Mouse (Mus musculus) brain, embryonic 14.5 days (tissue): Measurements from ENCODE around the gene Rcc2.

Source experiments
- CTCF ChIP-seq: fragments of 200-500 bp; IDR thresholded peaks from 2 replicates; pipeline ENCODE4 v1.5.1; 2012; ENCODE audit warnings: inconsistent platforms, mild to moderate bottlenecking, moderate library complexity, borderline replicate concordance; ENCODE audit not compliant: insufficient read depth, insufficient read length; ENCODE audit errors: extremely low read depth
- POLR2A ChIP-seq: fragments of 200-500 bp; IDR thresholded peaks from 2 replicates; pipeline ENCODE4 v1.6.1; 2012; ENCODE audit warnings: mild to moderate bottlenecking, inconsistent platforms, borderline replicate concordance; ENCODE audit not compliant: poor library complexity, insufficient read depth, insufficient read length, severe bottlenecking; ENCODE audit errors: extremely low read depth

DNA sequence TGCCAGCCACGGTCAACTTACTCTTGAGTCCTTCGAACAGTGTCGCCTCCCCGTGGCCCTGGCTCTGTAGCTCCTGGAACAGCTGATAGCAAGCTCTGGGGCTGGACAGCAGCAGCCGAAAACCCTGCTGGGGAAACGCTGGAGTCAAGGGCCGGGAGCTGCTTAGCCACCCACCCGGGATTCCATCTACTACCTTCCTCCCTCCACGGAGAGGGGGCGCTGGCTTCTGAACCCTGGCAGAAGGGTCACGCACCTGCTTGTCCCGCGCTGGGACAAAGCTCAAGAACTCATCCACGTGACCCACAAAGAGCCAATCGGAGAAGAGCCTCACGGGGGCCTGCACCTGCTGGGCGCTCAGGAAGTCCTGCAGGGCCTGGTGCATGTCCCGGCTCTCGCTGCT lies 50.0 kb downstream of the Rcc2 start:
- TF ChIP-seq CTCF (no peak), POLR2A (no peak)
